Comparison of ENCODE assay signal across 16 mouse cellular contexts in the genomic region with DNA sequence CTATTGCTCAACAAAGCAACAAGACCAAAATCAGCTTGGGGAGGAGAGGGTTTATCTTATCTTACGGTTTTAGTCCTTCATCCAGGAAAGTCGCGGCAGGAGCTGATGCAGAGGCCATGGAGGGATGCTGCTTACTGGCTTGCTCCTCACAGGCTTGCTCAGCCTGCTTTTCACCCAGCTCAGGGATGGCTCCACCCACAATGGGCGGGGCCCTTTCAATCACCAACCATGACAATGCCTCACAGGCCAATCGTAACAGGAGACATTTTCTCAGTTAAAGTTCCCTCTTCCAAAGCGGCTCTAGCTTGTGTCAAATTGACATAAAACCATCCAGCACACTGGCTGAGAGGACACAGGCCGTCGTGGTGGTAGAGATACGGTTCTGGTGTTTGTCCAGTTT.
"Had no signal": no experiment of that assay in that cellular context is flagged by ENCODE, and none has a peak within 500 bp of the region (broad histone marks: within the 10 kb centered on the region; RNA-seq: fewer than 3 reads in every experiment).

No protein-coding gene starts in this region.

- DNase-seq: lung, adult 18-20 months; lung, postnatal 10 days; lung, postnatal 4 days; midbrain, embryonic 14.5 days; right cerebral cortex, postnatal 14 days; thymus, adult 2 months; thymus, postnatal 25 days; thymus, postnatal 4 days had no signal

- H3K9me3 ChIP-seq: lung, embryonic 15.5 days; midbrain, embryonic 12.5 days; stomach, embryonic 15.5 days had no signal

- H3K4me1 ChIP-seq: lung, embryonic 15.5 days; midbrain, embryonic 10.5 days; midbrain, embryonic 12.5 days; neural tube, embryonic 15.5 days; stomach, embryonic 15.5 days had no signal

- H3K27ac ChIP-seq: lung, embryonic 15.5 days; midbrain, embryonic 10.5 days; midbrain, embryonic 12.5 days; neural tube, embryonic 13.5 days; neural tube, embryonic 15.5 days; stomach, embryonic 15.5 days; stomach, postnatal 0 days had no signal

- H3K36me3 ChIP-seq: neural tube, embryonic 15.5 days had no signal

- H3K9ac ChIP-seq: lung, embryonic 15.5 days; midbrain, embryonic 12.5 days; neural tube, embryonic 13.5 days; neural tube, embryonic 15.5 days; stomach, embryonic 15.5 days had no signal

- H3K4me3 ChIP-seq: lung, embryonic 15.5 days; midbrain, embryonic 10.5 days; midbrain, embryonic 12.5 days; myocyte; neural tube, embryonic 13.5 days; neural tube, embryonic 15.5 days; stomach, embryonic 15.5 days had no signal
